19 mouse cellular contexts compared by ENCODE assay signal in the genomic region with DNA sequence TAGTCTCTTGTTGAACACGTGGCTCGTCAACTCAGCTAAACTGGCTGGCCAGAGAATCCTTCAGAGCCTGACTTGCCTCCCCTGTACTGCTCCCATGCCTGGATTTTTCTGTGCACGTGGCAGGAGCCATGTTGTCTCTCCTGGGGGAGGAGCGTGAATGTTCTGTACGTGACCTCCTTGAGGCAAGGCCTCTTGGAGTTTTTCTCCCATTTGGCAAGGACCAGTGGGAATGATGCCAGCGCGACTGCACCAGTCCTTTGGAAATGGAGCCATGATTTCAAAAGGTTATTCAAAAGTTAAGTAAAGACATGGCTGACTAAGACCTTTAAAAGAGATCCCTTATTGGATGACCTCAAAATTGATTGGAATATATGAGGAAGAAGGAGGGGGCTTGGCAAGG. TPM values are rescaled to one million over a fixed set of nuclear protein-coding genes. Genes with fewer than 3 reads are reported as not detected.
A peak's percentile ranks its signal among the peaks of the same experiment; 100 is the strongest.
DNase-seq lines count a peak whose midpoint lies in the region; ATAC-seq and TF ChIP-seq lines count a peak whose summit lies in the region.
"Had no signal": no experiment of that assay in that cellular context is flagged by ENCODE, and none has a peak within 500 bp of the region (broad histone marks: within the 10 kb centered on the region; RNA-seq: fewer than 3 reads in every experiment).

No protein-coding gene starts in this region.

- H3K79me2 ChIP-seq in liver, adult 2 months (ENCODE audit: control insufficient read depth, insufficient read depth, low read length), result no peaks in the 10 kb centered on the region

- H3K4me3 ChIP-seq in liver, adult 2 months (ENCODE audit: insufficient read depth, low read depth, low read length), result no peak overlapping the region
- no peak overlapping the region for H3K4me3 ChIP-seq in liver, embryonic 12.5 days
- no peak overlapping the region for H3K4me3 ChIP-seq in intestine, embryonic 15.5 days (replicated peaks)
- H3K4me3 ChIP-seq: heart, embryonic 13.5 days; megakaryocyte, embryonic 14.5 days had no signal

- H3K4me1 ChIP-seq in liver, adult 2 months (ENCODE audit: control insufficient read depth, insufficient read depth, low read length), result peaks cover 20% of the 10 kb centered on the region
- no peaks in the 10 kb centered on the region for H3K4me1 ChIP-seq in liver, embryonic 12.5 days
- H3K4me1 ChIP-seq in intestine, embryonic 15.5 days (replicated peaks), result no peaks in the 10 kb centered on the region

- H3K36me3 ChIP-seq in liver, adult 2 months (ENCODE audit: control insufficient read depth, insufficient read depth, low read length), result no peaks in the 10 kb centered on the region
- H3K36me3 ChIP-seq in liver, embryonic 12.5 days, result no peaks in the 10 kb centered on the region
- no peaks in the 10 kb centered on the region for H3K36me3 ChIP-seq in intestine, embryonic 15.5 days
- H3K36me3 ChIP-seq: G1E; heart, embryonic 13.5 days had no signal

- no peak for ATAC-seq in liver, embryonic 12.5 days
- ATAC-seq in intestine, embryonic 15.5 days, result no peak

- no peaks in the 10 kb centered on the region for H3K9me3 ChIP-seq in liver, embryonic 12.5 days (replicated peaks)
- H3K9me3 ChIP-seq in intestine, embryonic 15.5 days, result no peaks in the 10 kb centered on the region
- H3K9me3 ChIP-seq: G1E; heart, embryonic 13.5 days had no signal

- no peak for TF ChIP-seq CTCF in liver, adult 2 months (IDR thresholded peaks at IDR 0.05; ENCODE audit: low read depth, low read length)

- 19% methylated on average over 7 of the region's 7 CpGs for WGBS in liver, adult 2 months
- 70% methylated on average over 7 of the region's 7 CpGs for WGBS in liver, embryonic 12.5 days (ENCODE audit: insufficient replicate concordance)
- WGBS in intestine, embryonic 15.5 days, result 78% methylated on average over 7 of the region's 7 CpGs

- DNase-seq in liver, adult 2 months (ENCODE audit: extremely low read depth, low read depth, low spot score), result peak; percentile 95
- peak; percentile 50 to 86 for DNase-seq in adrenal gland, adult (ENCODE audit: inconsistent age in 2 of 2, low spot score in 1 of 2)
- DNase-seq in adrenal gland, postnatal 10 days, result peak; percentile 85
- DNase-seq in lung, postnatal 36 days, result peak; percentile 34
- no peak for DNase-seq in MN1 (ENCODE audit: low spot score)
- DNase-seq: cerebellum, adult 18-20 months; kidney, postnatal 4 days; left cerebral cortex, postnatal 4 days had no signal

- H3K27me3 ChIP-seq in liver, adult 2 months (ENCODE audit: control insufficient read depth, insufficient read depth, low read length), result no peaks in the 10 kb centered on the region
- H3K27me3 ChIP-seq in liver, embryonic 12.5 days (replicated peaks), result no peaks in the 10 kb centered on the region
- H3K27me3 ChIP-seq in intestine, embryonic 15.5 days (replicated peaks), result no peaks in the 10 kb centered on the region
- H3K27me3 ChIP-seq: heart, embryonic 13.5 days had no signal

- H3K4me2 ChIP-seq in liver, embryonic 12.5 days, result no peak overlapping the region
- H3K4me2 ChIP-seq in intestine, embryonic 15.5 days (replicated peaks), result no peak overlapping the region
- H3K4me2 ChIP-seq: heart, embryonic 13.5 days had no signal

- no peak for TF ChIP-seq POLR2A in liver, adult 2 months (IDR thresholded peaks at IDR 0.05; ENCODE audit: extremely low read depth, insufficient read depth, low read length)

- H3K9ac ChIP-seq in liver, adult 2 months (ENCODE audit: low read depth, low read length), result no peak overlapping the region
- no peak overlapping the region for H3K9ac ChIP-seq in liver, embryonic 12.5 days
- no peak overlapping the region for H3K9ac ChIP-seq in intestine, embryonic 15.5 days
- H3K9ac ChIP-seq: heart, embryonic 13.5 days; liver, embryonic 14.5 days had no signal

- H3K27ac ChIP-seq in liver, adult 2 months (replicated peaks; ENCODE audit: insufficient read depth, low read depth, low read length), result peak overlapping the region; percentile 62
- no peak overlapping the region for H3K27ac ChIP-seq in liver, embryonic 12.5 days
- no peak overlapping the region for H3K27ac ChIP-seq in intestine, embryonic 15.5 days
- H3K27ac ChIP-seq: heart, embryonic 13.5 days; liver, embryonic 14.5 days had no signal

RNA-seq across cellular contexts. Expression of a gene that starts 30.0 kb away (rescaled TPM):
- total RNA-seq in liver, adult 2 months (2014; rRNA removed), result 0.94 and 1.2 TPM in 2 replicates
- polyA plus RNA-seq in liver, adult 2 months (2012; rRNA removed), result 0.56 and 0.75 TPM in 2 replicates
- polyA plus RNA-seq in liver, embryonic 12.5 days (2016; fragmentation: Nextera tagmentation; extraction: Ambion mirVana), result 0.07 TPM in 1 of 2 replicates, not detected in the other
- total RNA-seq in adrenal gland, postnatal 10 days (2021), result under 1 TPM; 0.18 to 0.24 TPM
- polyA plus RNA-seq in intestine, embryonic 15.5 days (2015; fragmentation: Nextera tagmentation; extraction: Ambion mirVana), result 0.47 and 0.55 TPM in 2 replicates
- total RNA-seq: G1E; gastrocnemius, postnatal 4 days; layer of hippocampus, postnatal 25 days; left cerebral cortex, postnatal 4 days had no signal
- polyA plus RNA-seq: brain, embryonic 14.5 days; embryonic facial prominence, embryonic 11.5 days; G1E; heart, embryonic 13.5 days; neural tube, embryonic 14.5 days had no signal

RNA-seq across cellular contexts. Expression of a gene that starts 48.0 kb away (rescaled TPM):
- 36.4 and 45.2 TPM in 2 replicates for total RNA-seq in liver, adult 2 months (2014; rRNA removed)
- 43.2 and 56.2 TPM in 2 replicates for polyA plus RNA-seq in liver, adult 2 months (2012; rRNA removed)
- polyA plus RNA-seq in liver, embryonic 12.5 days (2016; fragmentation: Nextera tagmentation; extraction: Ambion mirVana), result 31.9 and 34.6 TPM in 2 replicates
- total RNA-seq in adrenal gland, postnatal 10 days (2021), result 10 to 100 TPM; 80.4 to 85.2 TPM
- 51.4 and 53.0 TPM in 2 replicates for polyA plus RNA-seq in intestine, embryonic 15.5 days (2015; fragmentation: Nextera tagmentation; extraction: Ambion mirVana)
